Mouse (Mus musculus) monocyte, adult 5-6 weeks (primary cell): Measurements from ENCODE around the gene Rab2b. TPM values are rescaled to one million over a fixed set of nuclear protein-coding genes. Genes with fewer than 3 reads are reported as not detected.

Experiments
- ATAC-seq: fragments of 153-309, 156-312 bp; replicated peaks from 2 replicates; pipeline ENCODE4 v1.8.0; 2017; ENCODE audit warnings: mild to moderate bottlenecking; ENCODE audit not compliant: low TSS enrichment, insufficient number of reproducible peaks, severe bottlenecking, poor library complexity, low FRiP score
- total RNA-seq: library from RNA; stranded (forward); fragments of 200-1000, 200-491, 200-594 nt; gene quantifications from 3 replicates; pipeline ENCODE4 v1.2.3, GENCODE M21; 2017

The Rab2b gene
- total RNA-seq, 1 experiment from 2014 or later: 14.8 TPM

DNA sequence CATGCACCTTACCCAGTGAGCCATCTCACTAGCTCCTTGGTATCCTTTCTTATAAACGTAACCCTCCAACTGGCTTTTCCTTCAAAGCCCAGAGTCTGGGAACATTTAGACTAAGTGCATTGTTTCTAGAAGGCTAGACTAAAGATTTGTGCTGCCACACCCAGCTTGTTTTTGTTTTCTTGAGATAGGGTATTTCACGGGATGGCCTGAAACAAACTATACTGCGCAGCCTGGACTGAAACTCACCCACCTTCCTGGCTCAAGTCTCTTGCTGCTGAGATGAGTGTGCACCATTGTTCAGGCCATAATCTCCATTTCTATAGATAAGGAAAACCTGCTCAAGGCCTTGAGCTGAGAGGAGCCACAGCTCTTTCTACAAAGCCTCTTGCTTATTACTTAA is 4.8 kb upstream of the Rab2b start:
- ATAC-seq: no peak

DNA sequence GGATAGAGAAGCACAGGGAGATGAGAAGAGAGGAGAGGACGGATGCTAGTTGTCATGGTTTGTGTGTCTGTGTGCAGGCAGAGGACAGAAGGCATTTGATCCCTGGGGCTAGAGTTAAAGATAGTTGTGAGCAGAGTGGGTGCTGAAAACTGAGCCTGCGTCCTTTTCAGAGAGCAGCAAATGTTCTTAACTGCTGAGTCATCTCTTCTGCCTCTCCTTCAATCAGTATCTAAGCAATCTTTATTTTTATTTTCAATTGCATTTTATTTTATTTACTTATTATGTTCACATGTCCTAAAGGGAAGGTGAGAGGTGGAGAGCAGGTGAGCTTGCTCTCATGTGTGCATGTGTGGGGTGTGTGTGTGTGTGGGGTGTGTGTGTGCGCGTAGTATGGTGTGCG is 4.3 kb upstream of the Rab2b start:
- no peak for ATAC-seq

DNA sequence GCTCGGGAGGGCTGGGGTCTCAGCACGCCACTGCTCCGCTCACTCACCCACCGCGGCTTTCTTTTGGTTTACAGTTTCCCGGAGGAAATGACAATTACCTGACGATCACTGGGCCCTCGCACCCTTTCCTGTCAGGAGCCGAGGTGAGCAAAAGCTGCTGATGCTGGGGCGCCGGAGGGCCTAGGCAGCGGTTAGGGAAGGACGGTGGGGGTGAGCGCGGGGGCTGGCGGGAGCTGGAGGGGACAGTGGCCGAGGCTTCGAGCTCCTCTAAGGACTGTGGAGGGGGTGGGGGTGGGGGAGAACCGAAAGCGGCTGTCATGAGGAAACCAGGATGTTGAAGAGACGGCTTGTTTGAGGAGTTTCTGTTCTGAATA is 389 bp upstream of the Rab2b start:
- ATAC-seq: no peak

DNA sequence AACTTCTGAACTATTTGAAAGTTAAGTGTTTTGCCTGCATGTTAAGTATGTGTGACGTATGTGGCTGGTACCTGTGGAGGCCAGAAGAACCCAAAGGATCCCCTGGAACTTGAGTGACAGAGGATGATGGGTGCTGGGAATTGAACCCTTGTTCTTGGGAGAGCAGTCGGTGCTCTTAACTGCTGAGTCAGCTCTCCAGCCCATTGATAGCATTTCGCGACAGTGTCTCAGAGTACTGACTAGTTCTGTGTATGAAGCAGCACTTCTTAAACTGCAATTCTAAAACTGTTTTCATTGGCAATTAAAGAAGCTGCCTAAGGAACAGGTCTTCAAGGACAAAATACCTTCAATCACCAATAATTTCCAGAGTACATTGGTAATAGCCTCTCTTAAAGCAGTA is 2.1 kb downstream of the Rab2b start:
- ATAC-seq: no peak

DNA sequence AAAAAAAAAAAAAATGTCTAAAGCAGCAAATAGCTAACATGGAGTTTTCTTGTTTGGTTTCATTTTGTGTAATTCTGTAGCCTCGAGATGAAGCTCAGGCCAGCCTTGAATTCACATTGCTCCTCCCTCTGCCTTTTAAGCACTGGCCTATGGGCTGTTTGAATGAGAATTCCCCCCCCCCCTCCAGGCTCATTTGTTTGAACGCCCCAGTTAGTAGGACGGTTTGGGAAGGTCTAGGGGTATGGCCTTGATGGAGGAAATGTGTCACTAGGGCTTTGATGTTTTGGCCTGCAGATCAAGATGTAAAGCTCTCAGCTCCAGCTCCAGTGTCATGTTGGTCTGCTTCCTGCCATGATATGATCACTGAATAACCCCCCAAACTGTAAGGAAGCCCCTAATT is 6.6 kb downstream of the Rab2b start:
- no peak for ATAC-seq

DNA sequence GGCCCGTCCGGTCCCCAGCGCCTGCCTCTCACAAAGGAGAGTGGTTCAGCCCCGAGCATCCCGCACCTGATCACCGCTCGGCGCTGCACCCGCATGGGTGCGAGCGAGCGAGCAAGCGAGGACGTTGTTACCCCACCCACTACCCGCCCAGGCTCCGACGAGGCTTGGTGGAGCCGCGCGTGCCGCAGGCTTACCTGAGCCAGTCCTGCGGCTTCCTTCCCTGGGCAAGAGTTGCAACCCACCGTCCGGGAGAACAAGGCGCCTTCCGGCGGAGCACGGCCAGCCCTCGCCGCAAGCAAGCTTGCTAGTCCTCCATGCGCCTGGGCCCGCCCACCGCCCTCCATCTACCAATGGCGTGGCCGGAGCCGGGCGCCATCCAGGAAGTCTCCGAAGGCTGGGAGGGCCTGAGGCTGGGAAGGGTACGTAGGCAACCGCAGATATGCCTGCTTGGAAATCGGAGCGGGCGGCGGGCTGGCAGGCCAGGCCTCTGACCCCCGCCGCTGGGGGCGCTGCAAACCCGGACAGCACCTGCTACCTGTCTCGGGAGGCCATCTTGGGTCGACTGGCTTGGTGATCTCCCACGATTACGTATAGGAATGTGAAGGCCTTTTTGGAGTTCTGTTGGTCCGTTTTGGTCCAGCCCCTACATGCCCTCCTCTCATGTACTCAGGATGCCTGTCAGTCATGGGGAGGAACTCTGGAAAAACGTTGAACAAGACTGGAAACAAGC is 21.7 kb downstream of the Rab2b start, which contains the start of gene Chd8:
Gene Chd8, minus strand, starts transcription at position 297 of the 730 bp plus-strand sequence.
- peak; percentile 100 for ATAC-seq

DNA sequence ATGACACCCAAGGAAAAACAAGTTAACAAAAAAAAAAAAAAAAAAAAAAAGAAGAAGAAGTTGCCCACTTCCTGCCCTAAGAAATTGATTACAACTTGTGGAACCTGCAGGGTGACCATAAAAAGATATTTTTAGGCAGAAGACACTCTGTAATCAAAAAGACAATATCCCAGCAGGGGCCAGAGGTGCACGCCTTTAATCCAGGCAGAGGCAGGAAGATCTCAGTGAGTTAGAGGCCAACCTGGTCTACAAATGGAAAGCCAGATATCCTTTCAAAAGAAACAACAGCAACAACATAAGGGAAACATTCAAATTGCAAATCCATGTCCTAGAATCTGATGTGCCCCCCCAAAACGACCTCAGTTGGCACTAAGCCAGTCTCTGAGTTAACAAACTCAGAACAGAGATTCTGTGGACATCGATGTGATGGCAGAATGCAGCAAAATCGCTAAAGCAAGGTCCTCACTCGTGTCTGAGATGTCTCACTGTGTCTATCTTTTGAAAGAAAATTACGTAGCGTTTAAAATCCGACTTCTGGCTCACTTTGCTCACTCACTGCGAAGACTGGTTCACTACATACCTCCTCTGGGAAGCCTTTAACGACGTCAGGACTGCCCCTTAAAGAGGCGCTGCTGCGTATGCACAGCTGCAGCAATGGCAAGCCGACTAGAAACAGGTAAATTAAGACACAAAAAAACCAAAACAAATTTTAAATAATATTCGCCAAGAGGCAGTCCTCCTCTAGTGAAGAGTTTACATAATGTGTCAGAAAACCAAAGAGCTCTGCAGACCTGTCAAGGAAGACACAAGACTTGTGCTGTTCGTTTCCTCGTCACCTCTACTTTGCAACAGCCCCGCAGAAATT is 22.8 kb downstream of the Rab2b start:
- no peak for ATAC-seq

DNA sequence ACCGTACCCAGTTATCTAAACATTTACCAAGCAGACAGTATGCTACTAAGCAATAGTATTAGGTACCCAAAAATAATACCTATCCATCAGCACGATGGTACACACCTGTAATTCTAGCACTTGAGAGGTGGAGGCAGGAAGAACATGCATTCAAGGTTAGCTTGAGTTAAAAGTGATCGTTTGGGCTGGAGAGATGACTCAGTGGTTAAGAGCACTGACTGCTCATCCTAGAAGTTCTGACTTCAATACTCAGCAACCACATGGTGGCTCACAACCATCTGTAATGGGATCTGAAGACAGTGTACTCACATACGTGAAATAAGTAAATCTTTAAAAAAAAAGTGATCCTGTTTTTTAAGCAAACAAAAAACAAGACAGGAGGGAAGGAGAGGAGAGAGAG is 33.2 kb downstream of the Rab2b start:
- ATAC-seq: no peak

DNA sequence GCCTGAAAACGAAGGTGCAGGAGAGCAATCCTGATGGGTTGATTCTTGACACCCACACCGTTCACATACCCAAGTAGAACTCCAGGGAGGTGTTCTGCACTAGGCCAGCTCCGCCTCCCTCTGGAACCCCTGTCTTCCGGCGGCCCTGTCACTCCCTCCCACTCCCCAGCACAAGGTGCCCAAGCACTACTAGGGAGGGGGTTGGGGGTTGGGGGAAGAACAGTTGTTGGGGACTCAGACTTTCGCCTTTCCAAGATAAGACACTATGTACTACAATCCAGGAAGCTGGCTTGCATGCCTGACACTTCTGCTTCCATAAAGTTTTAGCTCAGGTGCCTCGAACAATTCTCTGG is 34.7 kb downstream of the Rab2b start:
- ATAC-seq: no peak

DNA sequence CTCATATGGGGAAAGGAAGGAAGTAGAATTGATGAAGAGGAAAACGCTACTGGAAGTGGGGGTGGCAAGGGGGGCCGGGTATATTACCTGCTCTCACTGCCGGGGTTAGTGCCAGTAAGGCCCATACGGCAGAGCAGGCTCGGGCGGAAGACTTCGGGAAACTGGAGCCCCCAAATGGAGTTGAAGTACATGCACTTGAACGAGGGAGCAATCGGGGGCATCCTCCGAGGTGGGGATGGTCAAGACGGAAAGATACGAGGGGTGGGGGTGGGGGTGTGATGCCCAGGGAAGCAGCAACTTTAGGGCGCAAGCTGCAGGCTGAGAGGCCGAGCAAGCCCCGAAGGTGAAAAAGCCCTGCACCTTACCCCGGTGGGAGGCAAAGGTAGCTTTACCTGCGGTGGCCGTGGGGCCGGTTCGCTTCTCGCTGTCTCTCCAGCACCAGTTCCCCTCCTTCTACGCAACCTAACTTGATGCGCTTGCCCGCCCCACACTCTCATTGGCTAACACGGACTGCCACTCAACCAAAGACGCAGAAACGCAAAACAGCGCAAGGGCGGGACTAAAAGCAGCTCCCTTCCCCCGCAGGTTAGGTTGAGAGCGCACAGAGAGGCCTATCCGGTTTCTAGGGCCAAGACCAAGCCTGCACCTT is 35.2 kb downstream of the Rab2b start:
- peak; percentile 100 for ATAC-seq

DNA sequence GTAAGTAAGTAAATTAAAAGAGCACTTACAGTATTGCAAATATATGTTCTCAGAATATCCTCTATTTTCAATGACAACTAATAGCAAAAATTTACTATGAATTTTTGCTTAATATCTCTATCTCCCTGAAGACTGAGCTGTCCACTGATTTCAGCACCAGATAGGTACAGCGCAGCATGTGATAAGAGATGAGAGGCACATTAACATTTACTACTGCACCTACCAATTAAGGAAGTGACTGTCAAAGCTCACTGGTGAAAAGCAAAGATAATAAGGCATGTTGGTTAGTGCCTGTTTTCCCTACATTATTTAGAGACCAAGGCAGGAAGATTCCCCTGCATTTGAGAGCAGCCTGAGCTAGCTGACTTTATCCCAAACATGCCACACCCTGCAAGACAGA is 43.1 kb downstream of the Rab2b start:
- no peak for ATAC-seq

DNA sequence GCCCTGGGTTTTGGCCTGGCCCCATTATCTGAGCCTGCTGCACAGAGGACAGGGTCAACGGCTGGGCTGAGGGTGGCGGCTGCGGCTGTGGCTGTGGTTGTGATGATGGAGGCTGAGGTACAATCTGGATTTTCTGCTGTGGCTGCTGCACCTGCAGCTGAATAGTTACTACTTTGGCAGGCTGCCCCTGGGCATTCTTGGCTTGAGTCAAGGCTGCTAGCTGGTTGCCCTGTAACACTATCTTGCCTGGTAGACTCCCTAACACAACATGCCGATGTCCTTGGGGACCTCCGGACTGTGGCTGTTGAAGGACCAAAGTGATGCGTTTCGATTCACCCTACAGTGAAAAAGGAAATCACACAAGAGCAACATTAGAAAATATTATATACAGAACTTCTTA is 44.2 kb downstream of the Rab2b start:
- ATAC-seq: no peak

DNA sequence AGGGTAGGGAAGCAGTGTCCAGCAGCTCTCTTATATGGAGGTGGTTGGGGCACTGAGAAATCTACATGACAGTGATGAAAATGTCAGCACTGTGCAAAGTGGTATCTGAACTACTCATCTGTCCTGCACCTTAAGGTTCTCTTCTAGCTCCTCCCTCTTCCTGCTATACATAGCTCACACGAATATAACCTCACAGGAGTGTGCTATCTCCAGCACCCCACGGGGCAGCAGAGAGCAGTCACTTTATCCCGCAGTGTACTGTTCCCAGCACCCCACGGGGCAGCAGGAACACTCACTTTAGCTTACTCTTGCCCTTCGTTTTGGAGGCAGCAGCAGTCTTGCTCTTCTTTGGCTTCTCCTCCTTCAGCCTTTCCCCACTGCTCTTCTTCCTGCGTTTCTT is 47.1 kb downstream of the Rab2b start:
- no peak for ATAC-seq

DNA sequence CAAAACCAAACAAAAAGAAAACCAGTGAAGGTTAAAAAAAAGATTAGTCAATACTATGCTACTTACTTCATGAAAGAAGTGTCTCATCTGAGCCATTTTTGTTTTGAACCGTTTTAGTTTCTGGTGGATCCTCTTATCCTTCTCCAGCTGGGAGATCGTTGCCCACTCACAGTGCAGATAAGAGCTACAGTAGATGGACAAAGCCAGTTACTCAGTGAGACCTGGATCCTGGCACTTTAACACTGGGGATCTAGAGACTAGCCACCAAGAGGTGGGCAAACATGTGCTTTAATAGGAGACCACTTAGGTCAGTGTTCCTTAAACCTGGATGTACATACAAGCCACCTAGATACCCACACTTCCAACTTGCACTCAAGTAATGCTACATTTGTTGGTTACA is 53.4 kb downstream of the Rab2b start:
- no peak for ATAC-seq

DNA sequence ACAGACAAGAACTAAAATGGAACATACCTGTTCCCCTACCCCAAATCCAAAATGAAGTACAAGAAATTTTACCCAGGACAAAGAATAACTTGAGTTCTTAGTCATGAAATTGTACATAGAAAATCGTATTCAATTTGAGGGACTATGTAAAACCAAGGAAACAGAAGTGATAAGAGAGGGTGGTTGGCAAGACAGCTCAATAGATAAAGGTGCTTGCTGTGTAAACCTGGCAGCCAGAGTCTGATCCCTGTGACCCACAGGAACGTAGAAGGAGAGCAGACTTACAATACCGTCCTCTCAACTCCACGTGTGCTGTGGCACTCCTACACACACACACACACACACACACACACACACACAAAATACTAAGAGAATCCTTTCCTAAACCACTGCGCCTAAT is 62.1 kb downstream of the Rab2b start:
- no peak for ATAC-seq

Other genes starting within 250 kb of the Rab2b start
- gene Olfr221, start 237.1 kb downstream of the Rab2b start, total RNA-seq: not detected in 3 replicates
- gene Hnrnpc, start 175.5 kb downstream of the Rab2b start, total RNA-seq: 287 to 397 TPM (median 370 TPM) in 3 replicates
- 10.6 to 12.6 TPM (median 12.3 TPM) in 3 replicates for gene Rpgrip1, start 168.8 kb downstream of the Rab2b start, total RNA-seq
- gene Supt16, start 82.1 kb downstream of the Rab2b start, total RNA-seq: 96.8 to 144 TPM (median 108 TPM) in 3 replicates
- gene Chd8, start 21.8 kb downstream of the Rab2b start, total RNA-seq: 105 to 153 TPM (median 127 TPM) in 3 replicates
- gene Tox4, start 399 bp downstream of the Rab2b start, total RNA-seq: 56.9 to 65.9 TPM (median 65.4 TPM) in 3 replicates
- 31.5 to 70.4 TPM (median 65.5 TPM) in 3 replicates for gene Mettl3, start 25.6 kb upstream of the Rab2b start, total RNA-seq
- gene Sall2, start 49.2 kb upstream of the Rab2b start, total RNA-seq: 0.39 to 0.48 TPM in 2 of 3 replicates, not detected in the other
- gene Olfr1513, start 76.9 kb upstream of the Rab2b start, total RNA-seq: not detected in 3 replicates
- not detected in 3 replicates for gene Olfr1512, start 99.6 kb upstream of the Rab2b start, total RNA-seq
- not detected in 3 replicates for gene Olfr1511, start 117.8 kb upstream of the Rab2b start, total RNA-seq
- gene Olfr1510, start 134.8 kb upstream of the Rab2b start, total RNA-seq: not detected in 3 replicates
- gene Olfr1509, start 163.4 kb upstream of the Rab2b start, total RNA-seq: not detected in 3 replicates
- not detected in 3 replicates for gene Olfr1508, start 187.9 kb upstream of the Rab2b start, total RNA-seq
- not detected in 3 replicates for gene Olfr1507, start 216.2 kb upstream of the Rab2b start, total RNA-seq